Mouse (Mus musculus): ENCODE data around the gene Ntsr2.

The Ntsr2 gene

GRCm38 (mm10) chr12:16640075-16640474, 13.1 kb upstream of the Ntsr2 start:
- ChIA-PET CTCF (interaction anchor here (0.5 to 3.4 kb wide), 17 partner anchors 21 to 933 kb away, joined by 3 to 19 read pairs (median 3); no protein-coding TSS in a partner anchor), POLR2A (interaction anchor here in 2 of 4 experiments (0.5 to 0.8 kb wide), 2 partner anchors 163 to 240 kb away, joined by 3 to 5 read pairs; no protein-coding TSS in a partner anchor)

- ChIA-PET POLR2A (interaction anchor here in 2 of 4 experiments (0.5 to 1.2 kb wide), 3 partner anchors 66 to 119 kb away, joined by 3 read pairs; no protein-coding TSS in a partner anchor), CTCF (interaction anchor here (0.5 to 3.4 kb wide), 32 partner anchors 8 to 610 kb away, joined by 3 to 19 read pairs (median 3); no protein-coding TSS in a partner anchor)
These were observed 11.2 kb upstream of the Ntsr2 start for GRCm38 (mm10) chr12:16642000-16642399.

GRCm38 (mm10) chr12:16643508-16644345, 9.5 kb upstream of the Ntsr2 start:
- POLR2A ChIA-PET: no interaction called here

GRCm38 (mm10) chr12:16644698-16645097, 8.5 kb upstream of the Ntsr2 start:
- ChIA-PET POLR2A (no interaction called here), CTCF (interaction anchor here in 1 of 4 experiments (1.3 kb wide), 1 partner anchor 81 kb away, joined by 3 read pairs; no protein-coding TSS in a partner anchor)

More at GRCm38 (mm10) chr12:16643508-16644345, 9.5 kb upstream of the Ntsr2 start:
- CTCF ChIA-PET: interaction anchor here in 3 of 4 experiments (0.6 to 2.9 kb wide), 5 partner anchors 47 to 164 kb away, joined by 3 to 13 read pairs (median 4); no protein-coding TSS in a partner anchor

- ChIA-PET CTCF (interaction anchor here in 2 of 4 experiments (0.6 to 1.2 kb wide), 5 partner anchors 13 to 352 kb away, joined by 3 to 9 read pairs (median 5); no protein-coding TSS in a partner anchor), POLR2A (interaction anchor here in 1 of 4 experiments (1.3 to 1.5 kb wide), 2 partner anchors 17 to 76 kb away, joined by 3 read pairs; no protein-coding TSS in a partner anchor)
These were observed 6.3 kb upstream of the Ntsr2 start for GRCm38 (mm10) chr12:16646780-16647409.

GRCm38 (mm10) chr12:16648273-16648672, 4.9 kb upstream of the Ntsr2 start:
- ChIA-PET POLR2A (interaction anchor here in 1 of 4 experiments (1.5 kb wide), 1 partner anchor 78 kb away, joined by 3 read pairs; no protein-coding TSS in a partner anchor), CTCF (interaction anchor here in 1 of 4 experiments (0.9 kb wide), 1 partner anchor 79 kb away, joined by 4 read pairs; no protein-coding TSS in a partner anchor)

- ChIA-PET CTCF (interaction anchor here in 1 of 4 experiments (1.1 to 2.2 kb wide), 2 partner anchors 8 to 15 kb away, joined by 4 read pairs; no protein-coding TSS in a partner anchor), POLR2A (no interaction called here)
These were observed 3.4 kb upstream of the Ntsr2 start for GRCm38 (mm10) chr12:16649819-16650218.

- ChIA-PET CTCF (no interaction called here), POLR2A (no interaction called here)
These were observed 2.4 kb downstream of the Ntsr2 start for GRCm38 (mm10) chr12:16655604-16656003.

GRCm38 (mm10) chr12:16656906-16657875, 4.0 kb downstream of the Ntsr2 start:
- POLR2A ChIA-PET: no interaction called here
- CTCF ChIA-PET: interaction anchor here in 2 of 4 experiments (0.6 to 1.2 kb wide), 2 partner anchors 86 to 235 kb away, joined by 4 to 10 read pairs; no protein-coding TSS in a partner anchor

GRCm38 (mm10) chr12:16661459-16661858, 8.3 kb downstream of the Ntsr2 start:
- ChIA-PET CTCF (interaction anchor here in 2 of 4 experiments (0.6 to 1.4 kb wide), 2 partner anchors 22 to 351 kb away, joined by 3 read pairs; partner anchors contain the start of gene 2410004P03Rik (in 1 of the 2)), POLR2A (no interaction called here)

GRCm38 (mm10) chr12:16661936-16662335, 8.8 kb downstream of the Ntsr2 start:
- POLR2A ChIA-PET: interaction anchor here in 1 of 4 experiments (0.7 kb wide), 1 partner anchor 79 kb away, joined by 4 read pairs; no protein-coding TSS in a partner anchor

GRCm38 (mm10) chr12:16662955-16663585, 9.9 kb downstream of the Ntsr2 start:
- CTCF ChIA-PET: interaction anchor here in 2 of 4 experiments (0.6 to 3.1 kb wide), 3 partner anchors 22 to 145 kb away, joined by 3 to 19 read pairs (median 4); no protein-coding TSS in a partner anchor
- POLR2A ChIA-PET: interaction anchor here in 1 of 4 experiments (0.7 to 1.4 kb wide), 3 partner anchors 9 to 278 kb away, joined by 3 to 8 read pairs (median 3); no protein-coding TSS in a partner anchor

More at GRCm38 (mm10) chr12:16661936-16662335, 8.8 kb downstream of the Ntsr2 start:
- CTCF ChIA-PET: interaction anchor here in 1 of 4 experiments (0.7 kb wide), 1 partner anchor 58 kb away, joined by 3 read pairs; no protein-coding TSS in a partner anchor

- ChIA-PET CTCF (interaction anchor here (0.5 to 3.1 kb wide), 16 partner anchors 18 to 346 kb away, joined by 3 to 19 read pairs (median 3); partner anchors contain the start of gene 2410004P03Rik (in 1 of the 4)), POLR2A (interaction anchor here in 3 of 4 experiments (0.6 to 1.7 kb wide), 10 partner anchors 11 to 314 kb away, joined by 3 to 6 read pairs (median 3); partner anchors contain the start of gene Rock2 (in 1 of the 3))
These were observed 11.8 kb downstream of the Ntsr2 start for GRCm38 (mm10) chr12:16665022-16665421.

GRCm38 (mm10) chr12:16669176-16669575, 16.0 kb downstream of the Ntsr2 start:
- POLR2A ChIA-PET: interaction anchor here in 1 of 4 experiments (1.1 kb wide), 1 partner anchor 29 kb away, joined by 3 read pairs; no protein-coding TSS in a partner anchor
- CTCF ChIA-PET: interaction anchor here in 1 of 4 experiments (1.4 kb wide), 1 partner anchor 101 kb away, joined by 3 read pairs; no protein-coding TSS in a partner anchor

GRCm38 (mm10) chr12:16672246-16672645, 19.1 kb downstream of the Ntsr2 start:
- CTCF ChIA-PET: no interaction called here
- POLR2A ChIA-PET: interaction anchor here in 1 of 4 experiments (0.9 to 2.5 kb wide), 4 partner anchors 8 to 13 kb away, joined by 3 to 8 read pairs (median 3); no protein-coding TSS in a partner anchor

- ChIA-PET POLR2A (interaction anchor here in 2 of 4 experiments (0.6 to 1.2 kb wide), 3 partner anchors 16 to 420 kb away, joined by 3 to 7 read pairs (median 3); no protein-coding TSS in a partner anchor), CTCF (interaction anchor here (0.6 to 1.1 kb wide), 6 partner anchors 47 to 394 kb away, joined by 3 to 10 read pairs (median 5); no protein-coding TSS in a partner anchor)
These were observed 37.4 kb downstream of the Ntsr2 start for GRCm38 (mm10) chr12:16690631-16691030.

Measured in embryonic stem cell, embryonic (primary cell).